Mouse (Mus musculus) midbrain, embryonic 14.5 days (tissue): ENCODE results near the gene Tmem135. TPM values are rescaled to one million over a fixed set of nuclear protein-coding genes. Genes with fewer than 3 reads are reported as not detected.

Source experiments
- ATAC-seq: fragments of 200-750 bp; cut with Nextera tagmentation; 2 replicates; pipeline ENCODE4 v1.8.0; 2017; ENCODE audit warnings: moderate number of reproducible peaks, moderate library complexity; ENCODE audit not compliant: low FRiP score, low TSS enrichment
- DNase-seq: peaks from one replicate; pipeline ENCODE4 v3.0.0-alpha.2; 2015
- H3K27ac ChIP-seq: fragments of 300-500 bp; sonication (generic); replicated peaks from 2 replicates; pipeline ENCODE4 v1.5.1; 2014; ENCODE audit warnings: mild to moderate bottlenecking, low read depth, low read length, moderate library complexity
- H3K27me3 ChIP-seq: fragments of 300-500 bp; sonication (generic); 2 replicates; pipeline ENCODE4 v1.6.1; 2014; ENCODE audit warnings: low read length, control low read depth, mixed read lengths; ENCODE audit not compliant: control insufficient read depth, insufficient read depth
- H3K36me3 ChIP-seq: fragments of 300-500 bp; sonication (generic); 2 replicates; pipeline ENCODE4 v1.6.1; 2014; ENCODE audit warnings: low read length, control low read depth; ENCODE audit not compliant: control insufficient read depth, insufficient read depth
- H3K4me1 ChIP-seq: fragments of 300-500 bp; sonication (generic); 2 replicates; pipeline ENCODE4 v1.6.1; 2014; ENCODE audit warnings: mild to moderate bottlenecking, antibody characterized with exemption, low read length, control low read depth; ENCODE audit not compliant: control insufficient read depth, insufficient read depth
- H3K4me2 ChIP-seq: fragments of 300-500 bp; sonication (generic); 2 replicates; pipeline ENCODE4 v1.6.1; 2014; ENCODE audit warnings: mild to moderate bottlenecking, low read length, moderate library complexity
- H3K4me3 ChIP-seq: fragments of 300-500 bp; sonication (generic); replicated peaks from 2 replicates; pipeline ENCODE4 v1.5.1; 2014; ENCODE audit warnings: low read depth, low read length
- H3K9ac ChIP-seq: fragments of 300-500 bp; sonication (generic); replicated peaks from 2 replicates; pipeline ENCODE4 v1.6.1; 2014; ENCODE audit warnings: mild to moderate bottlenecking, low read length, moderate library complexity
- H3K9me3 ChIP-seq: fragments of 300-500 bp; sonication (generic); 2 replicates; pipeline ENCODE4 v1.6.1; 2016; ENCODE audit warnings: low read length, control low read depth, mixed read lengths; ENCODE audit not compliant: control insufficient read depth
- WGBS: fragments of 180-500 bp; shearing (Covaris S2); extraction: QIAGEN DNeasy Blood & Tissue Kit; methylation state at CpG from one replicate; pipeline ENCODE4 v1.1.7; 2014; 5-methylcytosine and 5-hydroxymethylcytosine counted together
- polyA plus RNA-seq: library from polyadenylated mRNA; unstranded; fragments of >200 nt; fragmentation: Nextera tagmentation; extraction: Ambion mirVana; gene quantifications from 2 replicates; pipeline ENCODE4 v1.2.1, GENCODE M21; 2014

Gene Tmem135
- polyA plus RNA-seq, 1 experiment from 2014 or later: 26.4 TPM

DNA sequence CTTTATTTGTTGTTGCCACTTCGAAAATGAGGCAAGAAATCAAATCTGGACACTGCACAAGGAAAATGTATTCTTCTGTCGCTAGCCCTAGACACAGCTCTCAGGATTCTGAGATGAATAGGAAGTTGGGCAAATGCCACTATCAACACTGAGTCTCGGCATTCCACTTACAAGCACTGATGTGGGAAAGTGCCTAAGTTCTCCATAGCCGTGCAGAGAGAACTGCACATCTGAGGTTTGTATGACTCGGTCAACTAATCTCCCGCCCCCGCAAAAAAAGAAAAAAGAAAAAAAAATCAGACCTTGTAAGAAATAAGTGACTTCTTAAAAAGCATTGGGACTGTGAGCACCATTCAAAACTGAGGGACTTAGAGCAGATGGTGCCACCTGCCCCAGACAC, 248.3 kb downstream of the Tmem135 start:
- DNase-seq: no peak
- Histone ChIP-seq H3K36me3 (peaks cover 11% of the 10 kb centered on the region), H3K4me3 (no peak overlapping the region), H3K27me3 (no peaks in the 10 kb centered on the region), H3K9me3 (no peaks in the 10 kb centered on the region), H3K27ac (no peak overlapping the region), H3K4me1 (no peaks in the 10 kb centered on the region), H3K9ac (no peak overlapping the region), H3K4me2 (no peak overlapping the region)
- ATAC-seq: no peak
- WGBS: 89% methylated on average over 7 of the region's 7 CpGs

DNA sequence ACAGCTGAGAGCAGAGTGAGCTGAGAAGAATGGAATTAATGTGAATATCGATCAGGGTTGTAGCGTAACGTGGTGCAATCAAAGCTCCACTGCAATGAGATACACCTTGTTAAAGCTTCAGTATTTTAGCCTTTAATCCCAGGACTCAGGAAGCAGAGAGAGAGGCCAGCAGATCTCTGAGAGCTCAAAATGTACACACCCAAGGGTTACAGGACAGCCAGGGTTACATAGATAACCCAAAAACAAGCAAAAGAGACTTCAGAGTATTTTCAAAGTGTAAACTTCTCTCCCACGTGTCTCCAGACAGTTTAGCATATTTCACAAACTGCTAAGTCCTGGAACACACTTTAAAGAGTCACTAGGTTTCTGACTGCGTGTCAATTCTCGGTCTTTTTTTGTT, 248.8 kb downstream of the Tmem135 start:
- no peak overlapping the region for H3K27ac ChIP-seq
- H3K4me2 ChIP-seq: no peak overlapping the region
- H3K9ac ChIP-seq: no peak overlapping the region
- WGBS: 83% methylated on average over 6 of the region's 6 CpGs
- no peaks in the 10 kb centered on the region for H3K4me1 ChIP-seq
- H3K36me3 ChIP-seq: peaks cover 11% of the 10 kb centered on the region
- H3K4me3 ChIP-seq: no peak overlapping the region
- DNase-seq (no peak), ATAC-seq (no peak)
- no peaks in the 10 kb centered on the region for H3K9me3 ChIP-seq
- H3K27me3 ChIP-seq: no peaks in the 10 kb centered on the region

DNA sequence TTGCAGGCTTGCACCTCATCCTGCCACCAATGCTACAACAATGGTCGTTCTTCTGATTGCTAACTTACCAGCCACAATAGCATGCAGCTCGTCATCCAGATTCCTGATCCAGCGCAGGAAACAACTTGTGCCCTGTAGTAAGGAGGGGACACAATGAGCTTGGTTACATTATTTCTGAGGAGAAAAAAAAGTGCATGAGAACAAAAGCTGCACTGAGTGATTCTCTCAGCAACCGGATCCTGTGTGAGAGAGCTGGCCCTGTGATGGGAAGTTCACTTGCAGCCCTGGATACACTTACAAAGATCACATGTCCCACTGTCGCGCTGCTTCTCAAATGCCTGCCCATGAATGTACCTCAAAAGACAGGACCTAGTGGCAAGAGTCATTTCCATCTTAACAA, 252.7 kb downstream of the Tmem135 start:
- Histone ChIP-seq H3K4me1 (no peaks in the 10 kb centered on the region), H3K9ac (no peak overlapping the region), H3K27me3 (no peaks in the 10 kb centered on the region), H3K4me2 (no peak overlapping the region), H3K4me3 (no peak overlapping the region), H3K27ac (no peak overlapping the region), H3K36me3 (peaks cover 21% of the 10 kb centered on the region), H3K9me3 (no peaks in the 10 kb centered on the region)
- DNase-seq: no peak
- WGBS: 69% methylated on average over 6 of the region's 6 CpGs
- no peak for ATAC-seq

DNA sequence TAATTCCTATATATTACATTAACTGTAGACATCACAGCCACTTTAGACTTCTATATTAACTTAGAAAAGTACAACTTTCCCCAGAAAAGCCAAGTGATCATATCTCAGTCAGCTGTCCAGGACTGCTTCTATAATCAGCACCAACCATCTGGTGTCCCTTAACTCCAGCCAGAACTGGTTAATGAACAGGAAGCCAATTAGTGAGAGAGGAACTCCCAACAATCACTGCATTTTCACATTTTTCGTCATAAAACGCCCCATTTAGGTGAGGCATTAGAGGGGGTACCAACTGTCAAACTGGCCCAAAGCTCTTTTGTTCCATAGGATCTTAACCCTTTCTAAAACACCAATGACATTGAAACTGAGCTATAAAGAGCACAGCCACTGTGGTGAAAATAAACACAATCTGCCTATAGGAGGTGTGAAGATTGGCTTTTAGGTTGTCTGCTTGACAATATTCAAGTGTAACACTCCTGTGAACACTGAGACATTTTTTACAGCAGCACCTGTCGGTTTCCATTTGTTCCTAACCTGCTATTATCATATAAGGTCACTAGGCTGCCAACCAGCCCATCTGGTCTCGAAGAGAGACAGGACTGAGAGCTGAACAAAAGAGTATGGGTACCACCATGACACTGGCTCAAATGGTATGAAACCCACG, 263.3 kb downstream of the Tmem135 start:
- no peaks in the 10 kb centered on the region for H3K9me3 ChIP-seq
- ATAC-seq (no peak), DNase-seq (no peak)
- H3K9ac ChIP-seq: no peak overlapping the region
- 87% methylated on average over 5 of the region's 5 CpGs for WGBS
- no peak overlapping the region for H3K27ac ChIP-seq
- no peaks in the 10 kb centered on the region for H3K4me1 ChIP-seq
- H3K27me3 ChIP-seq: no peaks in the 10 kb centered on the region
- no peak overlapping the region for H3K4me3 ChIP-seq
- no peak overlapping the region for H3K4me2 ChIP-seq
- peaks cover 9% of the 10 kb centered on the region; the same call in 1 of the 2 replicates for H3K36me3 ChIP-seq

DNA sequence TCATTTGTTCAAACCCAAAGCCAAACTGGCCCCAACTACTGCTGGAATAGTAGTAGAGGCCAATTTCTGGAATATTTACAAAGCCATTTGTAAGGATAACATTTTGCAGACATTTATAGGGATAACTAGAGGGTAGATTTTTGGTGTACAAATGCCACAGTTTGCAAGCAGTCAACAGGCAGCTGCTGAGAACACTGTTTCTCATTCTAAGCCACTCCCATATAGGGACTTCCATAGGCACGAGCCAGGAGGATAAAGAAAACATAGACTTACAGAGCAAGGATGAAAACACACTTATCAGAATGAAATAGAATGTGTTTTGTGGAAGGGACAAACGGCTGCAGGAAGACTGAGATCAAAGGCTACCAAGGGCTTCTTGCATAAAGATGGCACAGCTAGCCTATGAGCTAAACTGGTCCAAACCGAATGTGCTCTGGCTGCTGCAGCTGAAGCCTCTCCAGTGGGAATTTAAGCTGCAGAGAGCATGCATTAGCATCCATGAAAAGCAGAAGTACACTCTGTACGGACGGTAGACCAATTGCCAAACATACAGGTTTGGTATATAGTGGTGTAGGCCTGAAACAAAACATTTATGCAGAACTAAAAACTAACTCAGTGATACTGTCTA, 269.0 kb downstream of the Tmem135 start:
- no peaks in the 10 kb centered on the region for H3K27me3 ChIP-seq
- no peak overlapping the region for H3K27ac ChIP-seq
- no peak overlapping the region for H3K9ac ChIP-seq
- DNase-seq (no peak), ATAC-seq (no peak)
- no peaks in the 10 kb centered on the region for H3K4me1 ChIP-seq
- no peak overlapping the region for H3K4me2 ChIP-seq
- no peaks in the 10 kb centered on the region for H3K9me3 ChIP-seq
- no peak overlapping the region for H3K4me3 ChIP-seq
- 78% methylated on average over 5 of the region's 5 CpGs for WGBS
- H3K36me3 ChIP-seq: no peaks in the 10 kb centered on the region

DNA sequence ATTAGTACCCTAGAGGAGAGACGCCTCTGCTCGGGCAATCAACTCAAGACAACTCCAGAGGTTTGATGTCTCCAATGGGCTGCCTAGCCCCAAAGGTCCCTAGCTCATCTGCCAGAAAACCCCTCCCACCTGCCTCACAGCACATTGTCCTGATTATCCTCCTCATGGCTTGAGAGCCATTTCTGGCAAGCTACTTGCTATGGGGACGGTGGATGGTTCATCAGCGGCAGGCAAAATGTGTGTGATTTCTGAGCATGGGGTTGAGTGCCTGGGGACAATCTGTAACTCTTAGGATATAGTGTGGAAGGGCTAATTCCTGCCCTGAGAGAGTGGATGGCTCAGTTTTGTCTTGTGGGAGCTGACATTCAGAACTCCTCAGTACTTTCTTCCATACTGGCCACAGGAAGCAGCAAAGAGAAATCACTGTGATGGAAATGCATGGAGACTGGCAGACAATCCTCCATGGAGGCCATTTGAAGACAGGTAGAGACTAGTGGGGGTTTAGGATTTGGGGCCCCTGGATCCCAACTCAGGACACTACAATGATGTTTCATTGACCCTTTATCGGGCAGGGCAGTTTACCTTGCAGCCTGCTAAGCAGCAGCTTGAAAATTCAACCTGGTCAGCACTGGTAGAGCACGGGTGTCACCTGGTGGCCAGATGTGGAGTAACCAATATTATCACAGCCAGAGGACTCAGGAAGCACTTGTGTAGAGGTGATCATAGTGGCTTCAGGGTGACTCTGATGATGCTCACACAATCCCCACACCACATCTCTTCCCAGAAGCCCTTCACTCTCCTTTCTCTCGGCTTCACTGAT, 277.7 kb downstream of the Tmem135 start:
- no peaks in the 10 kb centered on the region for H3K4me1 ChIP-seq
- WGBS: 58% methylated on average over 7 of the region's 7 CpGs
- no peaks in the 10 kb centered on the region for H3K27me3 ChIP-seq
- H3K9me3 ChIP-seq: no peaks in the 10 kb centered on the region
- no peaks in the 10 kb centered on the region for H3K36me3 ChIP-seq
- H3K9ac ChIP-seq: no peak overlapping the region
- no peak overlapping the region for H3K4me2 ChIP-seq
- peak; percentile 87 for DNase-seq
- H3K27ac ChIP-seq: no peak overlapping the region
- H3K4me3 ChIP-seq: no peak overlapping the region
- ATAC-seq: peak; percentile 91

DNA sequence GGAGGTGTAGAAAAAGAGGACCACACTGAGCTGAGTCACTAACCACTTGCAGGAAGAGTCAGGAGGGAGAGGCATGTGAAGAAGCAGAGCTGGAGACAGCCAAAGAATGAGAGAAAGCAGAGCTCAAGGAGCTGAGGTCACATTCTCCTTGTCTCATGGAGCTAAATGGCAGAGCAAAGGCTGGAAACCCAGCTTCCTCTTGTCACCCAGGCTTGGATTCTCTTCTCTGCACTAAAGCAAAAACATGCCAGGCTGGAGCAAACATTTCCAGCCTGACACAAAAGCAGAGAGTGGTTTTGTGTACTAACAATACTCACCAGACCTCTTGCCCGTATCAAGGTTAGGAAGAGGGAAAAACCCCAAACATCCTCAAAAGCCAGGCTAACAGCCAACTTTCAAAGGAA, 287.8 kb downstream of the Tmem135 start:
- no peaks in the 10 kb centered on the region for H3K9me3 ChIP-seq
- no peaks in the 10 kb centered on the region for H3K4me1 ChIP-seq
- no peak overlapping the region for H3K4me2 ChIP-seq
- no peaks in the 10 kb centered on the region for H3K36me3 ChIP-seq
- 68% methylated on average over 1 of the region's 1 CpGs for WGBS
- DNase-seq: no peak
- no peak overlapping the region for H3K27ac ChIP-seq
- no peak overlapping the region for H3K9ac ChIP-seq
- H3K27me3 ChIP-seq: no peaks in the 10 kb centered on the region
- ATAC-seq: no peak
- no peak overlapping the region for H3K4me3 ChIP-seq

DNA sequence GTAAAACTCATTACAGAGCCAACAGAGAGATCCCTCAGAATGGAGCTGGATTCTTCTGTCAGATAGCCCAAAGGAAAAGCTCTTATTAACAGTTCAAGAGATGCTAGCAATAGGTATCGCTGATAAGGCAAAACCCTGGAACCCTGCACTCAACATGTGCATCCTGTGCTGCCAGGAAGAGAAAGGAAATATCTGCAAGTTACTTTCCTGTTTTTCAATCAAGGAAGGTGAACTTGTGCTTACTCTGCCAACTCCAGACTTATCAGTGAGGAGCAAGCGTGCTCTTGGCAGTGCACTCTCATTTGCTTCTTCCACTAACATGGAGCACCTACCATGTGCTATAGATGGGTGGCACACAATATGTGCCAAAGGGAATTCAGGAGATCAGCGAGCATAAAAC, 288.4 kb downstream of the Tmem135 start:
- H3K4me3 ChIP-seq: no peak overlapping the region
- no peak overlapping the region for H3K4me2 ChIP-seq
- ATAC-seq (no peak), DNase-seq (no peak)
- WGBS: 90% methylated on average over 3 of the region's 3 CpGs
- H3K36me3 ChIP-seq: no peaks in the 10 kb centered on the region
- H3K9ac ChIP-seq: no peak overlapping the region
- no peaks in the 10 kb centered on the region for H3K27me3 ChIP-seq
- H3K27ac ChIP-seq: no peak overlapping the region
- H3K4me1 ChIP-seq: no peaks in the 10 kb centered on the region
- H3K9me3 ChIP-seq: no peaks in the 10 kb centered on the region
